Mouse (Mus musculus) kidney, postnatal 14 days (tissue): ENCODE data around the gene Egfl7.

Experiments used
- DNase-seq: peaks from one replicate; pipeline ENCODE4 v3.0.0; 2022; ENCODE audit warnings: mixed read lengths

Gene Egfl7

GRCm38 (mm10) chr2:26617928-26618327 is 38.1 kb downstream of the Egfl7 start:
- DNase-seq = no peak

- no peak for DNase-seq
Measured at GRCm38 (mm10) chr2:26621246-26621645, 41.4 kb downstream of the Egfl7 start.

- DNase-seq = no peak
Measured at GRCm38 (mm10) chr2:26622984-26623383, 43.2 kb downstream of the Egfl7 start.

- no peak for DNase-seq
Measured at GRCm38 (mm10) chr2:26625419-26625818, 45.6 kb downstream of the Egfl7 start.

GRCm38 (mm10) chr2:26626081-26626480 is 46.3 kb downstream of the Egfl7 start:
- DNase-seq = no peak

- DNase-seq = peak; percentile 89
Measured at GRCm38 (mm10) chr2:26627921-26628739, 48.3 kb downstream of the Egfl7 start, which contains the start of gene Fam69b. TSS of gene Fam69b (plus strand) at chr2:26628457.

GRCm38 (mm10) chr2:26628792-26629437 is 49.1 kb downstream of the Egfl7 start:
- no peak for DNase-seq

GRCm38 (mm10) chr2:26632541-26633395 is 53.0 kb downstream of the Egfl7 start:
- no peak for DNase-seq

- no peak for DNase-seq
Measured at GRCm38 (mm10) chr2:26633953-26634530, 54.2 kb downstream of the Egfl7 start.

- peak; percentile 41 for DNase-seq
Measured at GRCm38 (mm10) chr2:26634629-26635488, 55.0 kb downstream of the Egfl7 start.

- DNase-seq = no peak
Measured at GRCm38 (mm10) chr2:26635489-26636324, 55.9 kb downstream of the Egfl7 start.

GRCm38 (mm10) chr2:26636325-26636635 is 56.5 kb downstream of the Egfl7 start:
- no peak for DNase-seq

GRCm38 (mm10) chr2:26637316-26637932 is 57.6 kb downstream of the Egfl7 start:
- no peak for DNase-seq

GRCm38 (mm10) chr2:26638039-26638438 is 58.2 kb downstream of the Egfl7 start:
- DNase-seq = no peak

GRCm38 (mm10) chr2:26638572-26638971 is 58.8 kb downstream of the Egfl7 start:
- no peak for DNase-seq

- DNase-seq = peak; percentile 65
Measured at GRCm38 (mm10) chr2:26639083-26639482, 59.3 kb downstream of the Egfl7 start.

- DNase-seq = peak; percentile 98
Measured at GRCm38 (mm10) chr2:26639838-26640830, 60.3 kb downstream of the Egfl7 start.

- no peak for DNase-seq
Measured at GRCm38 (mm10) chr2:26641006-26641647, 61.3 kb downstream of the Egfl7 start.
